Mouse (Mus musculus) heart, embryonic 12.5 days (tissue): Measurements from ENCODE around the gene Rpp25. TPM values are rescaled to one million over a fixed set of nuclear protein-coding genes. Genes with fewer than 3 reads are reported as not detected.

Experiments
- ATAC-seq: fragments of 200-750 bp; cut with Nextera tagmentation; 2 replicates; pipeline ENCODE4 v1.8.0; 2017; ENCODE audit warnings: moderate TSS enrichment, moderate library complexity; ENCODE audit not compliant: insufficient number of reproducible peaks, low FRiP score
- H3K27ac ChIP-seq: fragments of 300-500 bp; sonication (generic); 2 replicates; pipeline ENCODE4 v1.5.1; 2016; ENCODE audit warnings: mild to moderate bottlenecking, moderate library complexity; ENCODE audit not compliant: poor library complexity, severe bottlenecking
- H3K27me3 ChIP-seq: fragments of 300-500 bp; sonication (generic); replicated peaks from 2 replicates; pipeline ENCODE4 v1.6.1; 2016; ENCODE audit warnings: mild to moderate bottlenecking, moderate library complexity
- H3K36me3 ChIP-seq: fragments of 300-500 bp; sonication (generic); 2 replicates; pipeline ENCODE4 v1.6.1; 2016; ENCODE audit warnings: mild to moderate bottlenecking, moderate library complexity
- H3K4me1 ChIP-seq: fragments of 300-500 bp; sonication (generic); replicated peaks from 2 replicates; pipeline ENCODE4 v1.6.1; 2016; ENCODE audit warnings: mild to moderate bottlenecking
- H3K4me2 ChIP-seq: fragments of 300-500 bp; sonication (generic); 2 replicates; pipeline ENCODE4 v1.6.1; 2016; ENCODE audit warnings: mild to moderate bottlenecking, moderate library complexity
- H3K4me3 ChIP-seq: fragments of 300-500 bp; sonication (generic); 2 replicates; pipeline ENCODE4 v1.5.1; 2016; ENCODE audit warnings: mild to moderate bottlenecking
- H3K9ac ChIP-seq: fragments of 300-500 bp; sonication (generic); 2 replicates; pipeline ENCODE4 v1.6.1; 2016; ENCODE audit warnings: mild to moderate bottlenecking, moderate library complexity
- H3K9me3 ChIP-seq: fragments of 300-500 bp; sonication (generic); replicated peaks from 2 replicates; pipeline ENCODE4 v1.6.1; 2016; ENCODE audit warnings: mild to moderate bottlenecking, moderate library complexity
- WGBS: fragments of 180-500 bp; shearing (Covaris S2); methylation state at CpG from one replicate; pipeline ENCODE4 v1.1.7; 2016; 5-methylcytosine and 5-hydroxymethylcytosine counted together
- polyA plus RNA-seq: library from polyadenylated mRNA; unstranded; fragments of >200 nt; fragmentation: Nextera tagmentation; extraction: Ambion mirVana; gene quantifications from 2 replicates; pipeline ENCODE4 v1.2.1, GENCODE M21; 2016

Gene Rpp25
- polyA plus RNA-seq, 1 experiment from 2014 or later, result 14.2 TPM

- H3K9me3 ChIP-seq, result no peaks in the 10 kb centered on the region; the same call in 1 of the 2 replicates
- no peak overlapping the region for H3K4me2 ChIP-seq
- no peak for ATAC-seq
- peaks cover 15% of the 10 kb centered on the region for H3K4me1 ChIP-seq
- H3K27me3 ChIP-seq, result peaks cover 37% of the 10 kb centered on the region
- H3K36me3 ChIP-seq, result no peaks in the 10 kb centered on the region
- H3K27ac ChIP-seq, result no peak overlapping the region
- 68% methylated on average over 5 of the region's 5 CpGs for WGBS
- no peak overlapping the region for H3K9ac ChIP-seq
- no peak overlapping the region for H3K4me3 ChIP-seq
These were observed 6.6 kb upstream of the Rpp25 start for GRCm38 (mm10) chr9:57497236-57497635.

DNA sequence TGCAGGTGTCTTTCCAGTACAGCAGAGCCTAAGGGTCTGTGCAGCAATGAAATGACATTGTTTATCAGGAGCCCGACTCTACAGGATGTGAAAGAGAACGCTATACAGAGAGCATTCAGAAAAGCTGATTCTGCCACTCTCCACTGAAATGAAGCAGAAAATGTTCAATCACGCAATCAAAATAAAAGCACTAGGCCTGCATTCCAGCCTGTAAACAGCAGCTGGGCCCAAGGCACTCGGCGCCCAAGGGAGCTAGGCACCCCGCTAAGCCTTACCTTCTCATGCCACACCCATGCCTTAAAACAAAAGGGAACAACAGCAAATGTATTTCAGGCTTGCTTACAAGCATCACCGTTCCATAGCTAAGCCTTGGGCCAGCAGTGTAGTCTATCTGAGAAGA lies 5.3 kb upstream of the Rpp25 start:
- H3K9me3 ChIP-seq, result no peaks in the 10 kb centered on the region; the same call in 1 of the 2 replicates
- no peak overlapping the region for H3K27ac ChIP-seq
- ATAC-seq, result no peak
- H3K4me1 ChIP-seq, result peaks cover 26% of the 10 kb centered on the region
- H3K4me2 ChIP-seq, result no peak overlapping the region
- no peak overlapping the region for H3K9ac ChIP-seq
- peaks cover 50% of the 10 kb centered on the region for H3K27me3 ChIP-seq
- no peaks in the 10 kb centered on the region for H3K36me3 ChIP-seq
- no peak overlapping the region for H3K4me3 ChIP-seq
- 60% methylated on average over 7 of the region's 7 CpGs for WGBS

DNA sequence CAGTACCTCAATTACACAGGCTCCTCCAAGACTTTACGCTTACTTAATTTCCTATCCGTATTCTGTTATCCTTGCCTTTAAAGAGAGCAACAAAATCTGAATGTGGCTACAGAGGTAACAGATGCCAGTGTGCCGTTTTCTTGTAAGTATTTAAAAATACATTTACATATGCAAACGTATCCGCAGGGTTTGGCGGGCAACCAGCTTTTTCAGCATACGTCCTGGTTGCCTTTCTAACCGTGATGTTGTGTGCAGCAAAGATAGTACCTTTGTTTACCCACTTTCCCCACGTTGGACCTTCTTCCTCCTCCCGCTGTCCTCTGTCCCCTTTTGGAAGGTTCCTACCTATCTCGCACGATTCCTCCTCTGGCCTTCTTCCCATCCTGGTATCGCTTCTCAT lies 2.4 kb upstream of the Rpp25 start:
- peak overlapping the region; percentile 100 for H3K4me2 ChIP-seq
- peaks cover 65% of the 10 kb centered on the region for H3K27me3 ChIP-seq
- WGBS, result 18% methylated on average over 13 of the region's 13 CpGs

DNA sequence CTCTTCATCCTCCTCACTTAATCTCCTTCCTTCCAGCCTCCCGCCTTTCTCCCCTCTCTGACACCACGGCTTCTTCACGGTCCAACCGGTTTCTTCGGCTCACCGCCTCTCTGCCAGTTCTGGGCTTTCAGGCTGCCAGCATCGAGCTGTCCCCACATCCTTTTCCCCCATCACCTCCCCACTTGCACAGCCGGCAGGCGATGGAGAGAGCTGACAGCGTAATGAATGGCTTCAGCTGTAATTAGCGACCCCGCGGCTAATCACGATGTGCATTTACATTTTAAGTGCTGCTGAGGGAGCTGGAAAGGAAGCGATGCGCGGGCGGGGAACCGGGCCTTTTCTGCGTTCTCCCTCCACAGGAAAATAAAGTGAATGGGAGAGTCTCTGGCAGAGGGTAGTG lies 2.0 kb upstream of the Rpp25 start:
- Histone ChIP-seq H3K4me3 (peak overlapping the region; percentile 19), H3K4me2 (peak overlapping the region; percentile 100), H3K36me3 (no peaks in the 10 kb centered on the region), H3K27ac (no peak overlapping the region), H3K27me3 (peaks cover 65% of the 10 kb centered on the region), H3K9ac (0 out of 2 replicates have a peak overlapping the region, but pooled peaks have one; percentile 13), H3K9me3 (no peaks in the 10 kb centered on the region), H3K4me1 (peaks cover 54% of the 10 kb centered on the region)
- WGBS, result 5% methylated on average over 20 of the region's 20 CpGs
- no peak for ATAC-seq

More for the DNA sequence above, 2.4 kb upstream of the Rpp25 start:
- Histone ChIP-seq H3K27ac (no peak overlapping the region), H3K36me3 (no peaks in the 10 kb centered on the region), H3K9ac (0 out of 2 replicates have a peak overlapping the region, but pooled peaks have one; percentile 13), H3K9me3 (no peaks in the 10 kb centered on the region), H3K4me3 (peak overlapping the region; percentile 19; the same call in 1 of the 2 replicates), H3K4me1 (peaks cover 52% of the 10 kb centered on the region)
- ATAC-seq, result no peak

DNA sequence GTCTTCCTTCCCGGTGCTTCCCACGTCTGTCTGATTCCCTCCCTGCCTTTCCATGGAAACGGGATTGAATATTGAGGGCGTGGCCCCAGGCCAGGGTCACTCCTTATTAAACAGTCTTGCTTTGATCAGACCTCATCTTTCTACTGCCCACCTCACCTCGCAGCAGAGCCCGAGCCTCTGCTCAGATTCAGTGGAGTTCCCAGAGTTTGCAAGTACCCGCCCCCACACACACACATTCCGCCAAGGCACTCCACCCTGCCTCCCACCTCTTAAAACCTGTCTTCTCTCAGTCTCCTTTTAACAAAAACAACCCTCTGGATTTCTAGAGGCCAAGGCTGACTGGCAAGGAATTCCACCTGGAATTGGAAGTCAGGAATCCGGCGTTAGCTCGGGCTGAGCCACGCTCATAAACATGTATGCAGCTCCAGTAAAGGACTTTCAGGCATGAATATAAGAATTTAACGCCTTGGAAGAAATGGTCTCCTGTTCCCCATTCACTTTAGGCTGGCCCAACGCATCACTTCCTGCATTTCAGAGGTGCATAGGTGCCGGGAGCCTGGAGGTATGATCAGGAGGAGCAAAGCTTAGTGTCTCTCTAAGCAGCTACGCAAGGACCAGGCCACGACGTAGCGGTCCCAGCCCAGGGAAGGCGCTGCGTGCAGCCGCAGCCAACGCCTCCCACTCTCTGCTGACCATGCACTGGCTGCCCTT lies 760 bp upstream of the Rpp25 start:
- no peak for ATAC-seq
- H3K4me1 ChIP-seq, result peaks cover 54% of the 10 kb centered on the region
- 4% methylated on average over 23 of the region's 23 CpGs for whole genome bisulfite sequencing

GRCm38 (mm10) chr9:57504381-57504700 lies 515 bp downstream of the Rpp25 start:
- H3K4me3 ChIP-seq, result peak overlapping the region; percentile 60
- peaks cover 54% of the 10 kb centered on the region for H3K4me1 ChIP-seq
- H3K27me3 ChIP-seq, result peaks cover 56% of the 10 kb centered on the region
- WGBS, result under 1% methylated on average over 34 of the region's 34 CpGs
- H3K36me3 ChIP-seq, result no peaks in the 10 kb centered on the region
- no peak overlapping the region; the same call in 1 of the 2 replicates for H3K27ac ChIP-seq
- peak; percentile 33; the same call in 1 of the 2 replicates for ATAC-seq
- H3K9me3 ChIP-seq, result no peaks in the 10 kb centered on the region
- peak overlapping the region; percentile 100 for H3K4me2 ChIP-seq
- peak overlapping the region; percentile 75 for H3K9ac ChIP-seq

More for the DNA sequence above, 760 bp upstream of the Rpp25 start:
- H3K36me3 ChIP-seq, result no peaks in the 10 kb centered on the region
- H3K27me3 ChIP-seq, result peaks cover 65% of the 10 kb centered on the region
- peak overlapping the region; percentile 50 for H3K9ac ChIP-seq
- H3K4me2 ChIP-seq, result peak overlapping the region; percentile 100
- no peaks in the 10 kb centered on the region for H3K9me3 ChIP-seq
- H3K27ac ChIP-seq, result no peak overlapping the region; the same call in 1 of the 2 replicates
- peak overlapping the region; percentile 60 for H3K4me3 ChIP-seq

DNA sequence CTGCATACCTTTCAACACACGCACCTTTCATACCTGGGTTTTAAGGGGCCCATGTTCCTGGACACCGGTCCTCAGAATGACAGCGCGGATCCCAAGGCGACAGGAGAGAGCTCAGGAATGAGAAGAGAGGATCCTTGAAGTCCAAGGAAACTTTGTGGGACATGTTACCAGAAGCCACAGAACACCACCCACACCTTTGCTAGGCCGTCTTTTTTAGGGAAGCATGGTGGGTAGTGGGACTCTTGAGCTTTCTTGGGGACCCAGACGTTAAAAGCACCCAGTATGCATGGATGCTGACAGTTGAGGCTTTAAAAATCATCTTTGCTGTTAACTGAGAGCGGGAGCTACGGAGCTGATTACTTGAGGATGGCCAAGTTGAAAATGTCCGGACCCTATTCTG lies 1.1 kb downstream of the Rpp25 start:
- 0 out of 2 replicates have a peak overlapping the region, but pooled peaks have one; percentile 75 for H3K9ac ChIP-seq
- peaks cover 51% of the 10 kb centered on the region for H3K27me3 ChIP-seq
- peak overlapping the region; percentile 60 for H3K4me3 ChIP-seq
- peak overlapping the region; percentile 100 for H3K4me2 ChIP-seq
- no peaks in the 10 kb centered on the region for H3K36me3 ChIP-seq
- H3K27ac ChIP-seq, result peak overlapping the region; percentile 90; the same call in 1 of the 2 replicates
- H3K4me1 ChIP-seq, result peaks cover 54% of the 10 kb centered on the region
- no peak for ATAC-seq
- H3K9me3 ChIP-seq, result no peaks in the 10 kb centered on the region
- WGBS, result 50% methylated on average over 10 of the region's 10 CpGs

DNA sequence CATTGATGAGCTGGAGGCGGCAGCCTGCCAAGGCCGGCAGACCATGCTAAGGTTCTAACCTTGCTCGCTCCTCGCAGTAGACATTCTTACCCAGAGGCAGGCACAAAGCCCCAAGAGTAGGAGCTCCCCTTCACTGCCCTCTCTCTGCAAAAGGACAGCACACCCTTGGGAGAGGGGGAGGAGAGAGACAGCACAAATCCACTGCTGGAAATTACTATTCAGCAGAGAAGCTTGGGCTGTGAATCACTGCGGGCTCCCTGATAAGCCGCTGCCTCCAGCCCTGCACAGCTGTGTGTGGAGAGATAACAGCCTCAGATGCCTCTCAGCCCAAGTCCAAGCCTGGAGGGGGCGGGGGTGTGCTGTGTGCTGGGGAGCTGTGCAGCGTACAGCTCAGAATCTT lies 1.9 kb downstream of the Rpp25 start:
- peaks cover 43% of the 10 kb centered on the region for H3K27me3 ChIP-seq
- peak; percentile 91 for ATAC-seq
- H3K27ac ChIP-seq, result peak overlapping the region; percentile 90
- peak overlapping the region; percentile 6; the same call in 1 of the 2 replicates for H3K4me3 ChIP-seq
- H3K9me3 ChIP-seq, result no peaks in the 10 kb centered on the region
- H3K4me2 ChIP-seq, result peak overlapping the region; percentile 100
- peaks cover 54% of the 10 kb centered on the region for H3K4me1 ChIP-seq
- H3K36me3 ChIP-seq, result no peaks in the 10 kb centered on the region
- H3K9ac ChIP-seq, result peak overlapping the region; percentile 22; the same call in 1 of the 2 replicates
- 3% methylated on average over 8 of the region's 8 CpGs for WGBS

DNA sequence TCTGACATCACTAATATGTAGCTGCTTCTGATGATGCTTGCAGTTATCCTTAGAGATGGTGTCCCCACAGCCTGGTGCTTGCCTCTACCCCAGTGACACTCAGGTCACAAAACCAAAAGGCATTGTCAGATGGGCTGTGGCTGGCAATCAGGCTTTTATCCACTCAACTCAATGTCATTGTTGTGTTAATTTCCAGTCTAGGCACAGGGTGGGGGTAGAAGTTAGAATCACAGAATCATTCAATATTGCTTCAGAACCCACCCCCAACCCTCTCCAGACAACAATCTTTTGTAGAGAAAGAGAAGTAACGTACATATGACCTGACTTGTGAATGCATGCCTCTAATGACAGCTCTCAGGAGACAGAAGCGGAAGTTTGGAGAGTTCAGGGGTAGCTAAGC lies 6.8 kb downstream of the Rpp25 start:
- Histone ChIP-seq H3K27ac (no peak overlapping the region), H3K4me3 (no peak overlapping the region), H3K9me3 (no peaks in the 10 kb centered on the region), H3K4me2 (no peak overlapping the region), H3K27me3 (no peaks in the 10 kb centered on the region), H3K4me1 (peaks cover 10% of the 10 kb centered on the region), H3K36me3 (no peaks in the 10 kb centered on the region), H3K9ac (no peak overlapping the region)
- ATAC-seq, result no peak
- 79% methylated on average over 2 of the region's 2 CpGs for WGBS

DNA sequence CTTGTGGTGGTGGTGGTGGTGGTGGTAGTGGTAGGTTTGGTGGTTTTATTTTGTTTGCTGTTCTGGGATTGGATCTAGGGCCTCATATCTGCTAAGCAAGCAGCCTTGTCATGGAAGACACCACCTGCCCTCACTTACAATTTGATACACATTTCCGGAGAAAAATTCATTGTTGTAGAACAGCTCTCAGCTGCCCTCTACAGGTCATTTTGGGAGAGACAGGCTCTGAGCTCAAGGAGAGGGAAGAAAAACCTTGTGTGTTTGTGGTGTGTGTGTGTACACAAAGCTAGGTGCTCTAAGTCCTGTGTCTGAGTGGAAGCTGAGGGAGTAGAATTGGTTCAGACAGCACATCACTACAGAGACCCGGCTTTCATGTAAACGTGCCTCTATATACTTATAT lies 13.3 kb downstream of the Rpp25 start:
- no peak overlapping the region for H3K9ac ChIP-seq
- 0 out of 2 replicates have a peak, but pooled peaks cover 2% of the 10 kb centered on the region for H3K4me1 ChIP-seq
- no peaks in the 10 kb centered on the region for H3K27me3 ChIP-seq
- no peak overlapping the region for H3K27ac ChIP-seq
- 5% methylated on average over 3 of the region's 3 CpGs for WGBS
- H3K9me3 ChIP-seq, result no peaks in the 10 kb centered on the region
- no peaks in the 10 kb centered on the region for H3K36me3 ChIP-seq
- no peak overlapping the region for H3K4me2 ChIP-seq
- no peak overlapping the region for H3K4me3 ChIP-seq
- no peak for ATAC-seq

DNA sequence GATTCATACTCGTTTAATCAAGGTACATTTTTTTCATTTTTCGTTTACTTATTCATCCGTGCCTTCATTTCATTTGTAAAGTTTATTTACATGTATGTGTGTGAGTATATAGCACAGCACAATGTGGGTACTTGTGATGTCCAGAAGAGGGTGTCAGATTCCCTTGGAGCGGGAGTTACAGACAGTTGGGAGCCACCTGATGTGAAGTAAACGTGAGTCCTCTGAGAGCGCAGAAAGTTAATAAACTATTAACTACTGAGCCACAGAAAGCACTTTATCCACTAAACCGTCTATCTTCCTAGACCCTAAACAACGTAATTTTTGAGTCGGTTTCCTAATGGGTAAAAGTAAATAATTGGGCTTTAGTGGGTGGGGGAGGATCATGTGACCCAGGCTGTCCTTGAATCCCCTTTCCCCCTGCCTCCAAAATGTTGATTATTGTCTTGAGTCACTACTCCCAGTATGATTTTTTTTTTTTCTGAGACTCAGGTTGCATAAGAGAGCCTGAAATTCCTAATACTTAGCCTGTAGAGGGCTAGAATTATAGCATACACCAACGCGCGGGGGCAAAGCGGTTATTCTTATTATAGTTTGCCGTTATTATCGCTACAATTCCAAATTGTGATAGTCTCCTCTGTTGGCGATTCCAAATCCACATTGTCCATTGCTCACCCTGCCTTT lies 16.7 kb downstream of the Rpp25 start:
- Histone ChIP-seq H3K4me3 (peak overlapping the region; percentile 92), H3K9me3 (no peaks in the 10 kb centered on the region), H3K4me2 (peak overlapping the region; percentile 73), H3K36me3 (no peaks in the 10 kb centered on the region), H3K9ac (peak overlapping the region; percentile 97), H3K27ac (peak overlapping the region; percentile 98), H3K27me3 (no peaks in the 10 kb centered on the region), H3K4me1 (peaks cover 29% of the 10 kb centered on the region)
- 25% methylated on average over 16 of the region's 16 CpGs for WGBS
- ATAC-seq, result no peak
